Comparison of ENCODE assay signal across 12 mouse cellular contexts in the genomic region with DNA sequence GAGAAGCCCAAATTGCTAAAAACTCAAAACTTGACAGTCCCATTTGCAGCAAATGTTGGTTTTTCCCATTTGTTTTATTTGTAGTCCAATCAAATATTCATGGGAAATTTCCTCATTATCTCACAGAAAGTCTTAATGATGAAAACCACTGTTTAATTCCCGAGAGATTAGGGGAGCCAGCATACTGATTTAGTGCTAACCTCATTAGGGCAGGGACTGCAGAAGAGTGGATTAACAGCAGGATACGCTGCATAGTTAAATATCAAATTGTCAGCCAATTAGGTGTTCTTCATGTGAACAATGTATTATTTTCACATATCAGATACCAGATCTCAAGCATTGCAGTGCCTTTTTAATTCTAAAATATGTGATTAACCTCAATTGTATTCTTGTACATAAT.
"Had no signal": no experiment of that assay in that cellular context is flagged by ENCODE, and none has a peak within 500 bp of the region (broad histone marks: within the 10 kb centered on the region; RNA-seq: fewer than 3 reads in every experiment).

No protein-coding gene starts in this region.

- H3K4me3 ChIP-seq: left cerebral cortex, adult 2 months; limb, embryonic 10.5 days; liver, embryonic 15.5 days had no signal

- H3K4me1 ChIP-seq: limb, embryonic 10.5 days; liver, embryonic 15.5 days had no signal

- H3K9me3 ChIP-seq: limb, embryonic 10.5 days; liver, embryonic 15.5 days had no signal

- H3K27me3 ChIP-seq: liver, embryonic 15.5 days had no signal

- H3K4me2 ChIP-seq: liver, embryonic 11.5 days; liver, embryonic 15.5 days had no signal

- H3K9ac ChIP-seq: liver, embryonic 15.5 days had no signal

- H3K36me3 ChIP-seq: limb, embryonic 10.5 days; liver, embryonic 15.5 days had no signal

- H3K27ac ChIP-seq: left cerebral cortex, adult 2 months; limb, embryonic 10.5 days; liver, embryonic 15.5 days had no signal

- DNase-seq: kidney, adult 8-10 months; kidney, postnatal 25 days; lung, adult 2 months; lung, postnatal 36 days; right cerebral cortex, postnatal 4 days; spleen, adult 18-20 months; thymus, postnatal 36 days had no signal

- ATAC-seq: lung, postnatal 0 days had no signal
